Mouse (Mus musculus): Measurements from ENCODE around the gene Nme7. TPM values are rescaled to one million over a fixed set of nuclear protein-coding genes. Genes with fewer than 3 reads are reported as not detected.

Nme7 gene
- total RNA-seq, 2 experiments from 2014 or later: 23.3 to 23.8 TPM

DNA sequence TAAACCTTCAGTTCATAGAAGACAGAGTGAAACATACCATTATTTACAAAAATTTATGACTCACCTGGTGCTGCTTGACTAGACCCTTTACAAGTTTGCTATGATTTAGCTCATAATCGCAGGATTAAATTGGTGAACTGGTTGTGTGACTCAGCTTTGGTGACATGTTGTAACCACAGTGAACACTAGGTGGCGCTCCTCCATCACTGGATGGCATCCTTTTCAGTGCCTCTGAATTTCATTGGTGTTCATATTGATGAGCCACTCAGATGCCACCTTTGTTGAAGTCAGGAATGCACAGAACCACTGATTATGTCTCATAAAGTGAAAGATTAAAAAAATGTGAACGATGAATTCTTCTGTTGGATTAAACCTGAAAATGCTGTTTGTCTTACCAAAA, 12.8 kb downstream of the Nme7 start:
- intact Hi-C loops (cut with DNase I): loop anchor here (2.0 to 10.0 kb wide), 3 partner anchors 121 to 728 kb away; no protein-coding TSS in a partner anchor
- DNase-seq (ENCODE audit: low spot score in 2 of 2): peak; percentile 82 to 91

DNA sequence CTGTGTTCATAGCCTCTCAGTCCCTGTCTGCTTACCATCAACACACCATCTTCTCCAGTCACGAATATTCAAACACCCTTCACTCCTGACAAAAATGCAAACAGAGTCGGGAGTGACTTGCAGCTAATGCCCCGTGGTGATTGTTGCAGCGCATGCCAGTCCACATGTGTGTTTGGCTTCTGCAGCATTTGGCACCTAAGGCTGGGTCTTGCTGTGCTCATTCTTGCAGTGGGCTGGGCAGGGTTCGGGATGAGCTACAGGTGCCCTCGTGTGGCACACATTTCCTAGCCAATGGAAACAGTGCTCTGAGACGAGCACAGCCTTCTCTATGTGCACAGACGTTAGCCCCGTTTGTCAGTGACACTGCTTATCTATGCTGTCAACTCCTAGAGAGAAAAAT, 13.3 kb downstream of the Nme7 start:
- intact Hi-C loops (cut with DNase I): loop anchor here (2.0 to 10.0 kb wide), 3 partner anchors 120 to 728 kb away; no protein-coding TSS in a partner anchor

DNA sequence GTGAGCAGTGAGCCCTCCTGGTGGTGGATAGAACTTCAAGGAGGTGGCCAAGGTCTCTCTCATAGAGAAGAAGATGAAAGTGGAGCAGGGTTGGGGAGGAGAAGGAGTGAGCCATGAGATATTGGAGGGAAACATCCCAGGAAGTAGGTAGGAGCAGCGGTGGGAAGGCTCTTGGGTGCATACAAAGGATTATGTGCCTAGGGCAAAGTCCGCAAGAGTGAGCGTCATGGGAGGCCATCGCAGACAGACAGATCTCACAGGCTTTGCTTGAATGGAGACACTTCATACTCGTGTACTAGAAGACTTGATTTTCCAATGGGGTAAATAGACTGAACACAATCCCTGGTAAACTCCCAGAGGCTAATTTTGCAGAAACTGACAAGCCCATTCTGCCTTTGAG, 14.6 kb downstream of the Nme7 start:
- intact Hi-C loops (cut with DNase I): loop anchor here (2.0 to 10.0 kb wide), 3 partner anchors 119 to 802 kb away; no protein-coding TSS in a partner anchor
- no peak for DNase-seq (ENCODE audit: low spot score in 2 of 2)

More for the DNA sequence above, 13.3 kb downstream of the Nme7 start:
- no peak for DNase-seq (ENCODE audit: low spot score in 2 of 2)

DNA sequence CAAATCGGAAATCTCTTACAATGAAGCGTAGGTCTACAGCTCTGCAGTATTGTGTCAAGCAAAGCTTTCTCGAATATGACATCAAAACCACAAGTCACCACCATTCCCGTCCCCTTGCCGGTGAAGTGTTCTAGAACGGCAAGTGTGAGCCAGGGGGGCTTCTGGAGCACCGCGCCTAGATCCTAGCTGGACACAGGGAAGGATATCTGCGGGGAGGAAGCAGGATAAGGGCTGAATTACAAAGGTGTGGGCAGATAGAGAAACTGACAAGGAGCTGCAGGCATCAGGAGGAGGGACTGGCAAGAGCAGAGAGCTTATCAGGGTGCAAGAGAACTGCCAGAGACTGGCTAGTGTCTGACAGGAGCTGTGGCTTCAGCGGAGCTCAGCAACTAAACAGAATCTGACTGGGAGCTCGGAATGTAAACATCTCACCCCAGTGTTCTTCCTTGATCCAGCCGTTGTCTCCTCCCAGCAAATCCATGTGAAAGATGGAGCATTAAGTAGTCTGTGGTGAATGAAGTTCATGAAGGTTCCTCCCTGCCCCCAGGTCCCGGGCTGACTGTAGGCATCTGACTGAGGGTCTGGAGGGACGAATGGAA, 15.7 kb downstream of the Nme7 start:
- DNase-seq (ENCODE audit: low spot score in 2 of 2): no peak
- intact Hi-C loops (cut with DNase I): loop anchor here (2.0 to 10.0 kb wide), 3 partner anchors 118 to 801 kb away; no protein-coding TSS in a partner anchor

DNA sequence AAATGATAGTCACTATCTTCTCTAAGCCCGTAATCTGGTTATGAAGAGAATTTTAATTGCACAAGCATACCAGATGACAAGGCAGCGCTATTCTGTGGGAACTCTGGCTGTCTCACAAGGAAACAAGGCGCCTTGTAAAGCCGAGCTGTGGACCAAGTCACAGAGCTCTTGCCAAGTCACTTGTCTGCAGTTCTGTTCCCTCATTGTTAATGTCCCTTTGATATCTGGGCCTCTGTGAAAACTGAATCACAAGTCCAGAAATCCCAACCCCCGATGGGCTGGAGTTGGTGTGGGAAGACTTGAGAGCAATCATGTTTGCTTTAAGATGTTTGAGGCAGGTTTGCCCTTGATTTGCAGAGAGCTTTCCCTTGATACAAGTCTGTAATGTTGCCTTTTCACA, 16.8 kb downstream of the Nme7 start:
- intact Hi-C loops (cut with DNase I): no loop called here
- DNase-seq (ENCODE audit: low spot score in 2 of 2): peak; percentile 52 to 62

DNA sequence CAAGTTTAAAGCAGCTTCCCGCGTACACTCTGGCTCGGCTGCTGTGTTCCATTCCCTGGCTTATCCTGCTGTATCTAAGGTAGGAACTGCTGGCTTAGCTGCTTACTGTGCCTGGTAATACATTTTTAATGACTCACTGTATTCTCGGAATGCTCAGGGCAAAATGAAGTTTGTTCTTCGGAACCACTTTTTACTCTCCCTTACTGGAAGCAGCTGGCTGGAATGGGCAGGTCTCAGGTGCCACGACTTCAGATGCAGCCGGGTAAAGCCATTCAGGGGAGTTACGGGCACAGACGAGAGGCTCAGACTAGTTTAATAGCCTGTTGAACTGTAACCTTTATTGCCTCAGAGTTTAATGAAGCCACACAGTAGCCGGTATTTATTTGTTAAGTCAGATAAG, 17.5 kb downstream of the Nme7 start:
- intact Hi-C loops (cut with DNase I): no loop called here
- no peak for DNase-seq (ENCODE audit: low spot score in 2 of 2)

DNA sequence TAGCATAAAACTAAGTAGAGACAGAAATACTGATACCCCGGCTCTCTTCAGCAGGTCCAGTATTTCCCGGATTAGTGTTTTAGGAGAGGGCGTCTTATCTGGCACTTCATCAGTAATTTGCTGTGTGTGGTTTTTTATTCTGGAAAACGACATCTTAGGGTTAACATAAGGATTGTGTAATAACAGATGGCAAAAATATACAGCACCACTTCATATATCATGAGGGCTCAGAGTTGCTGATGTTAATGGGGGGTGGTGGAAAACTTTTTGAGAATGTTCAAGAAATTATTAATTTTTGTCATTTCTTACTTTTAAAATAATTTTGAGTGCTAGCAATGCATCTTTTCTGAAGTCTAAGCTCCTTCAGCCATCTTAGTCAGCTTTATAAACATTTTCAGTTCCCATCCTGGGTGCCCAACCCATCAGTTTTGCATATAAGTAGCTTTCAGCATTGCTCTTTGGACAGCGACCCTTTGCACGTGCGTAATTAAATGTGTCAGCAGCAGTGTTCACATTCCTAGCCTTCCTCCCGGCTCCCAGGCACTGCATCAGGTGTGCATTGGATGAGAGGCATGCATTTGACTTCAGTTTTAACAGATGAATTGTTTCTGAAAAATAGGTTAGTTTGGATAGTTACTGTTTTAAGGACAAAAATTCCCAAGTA, 19.2 kb downstream of the Nme7 start:
- intact Hi-C loops (cut with DNase I): no loop called here
- no peak for DNase-seq (ENCODE audit: low spot score in 2 of 2)

DNA sequence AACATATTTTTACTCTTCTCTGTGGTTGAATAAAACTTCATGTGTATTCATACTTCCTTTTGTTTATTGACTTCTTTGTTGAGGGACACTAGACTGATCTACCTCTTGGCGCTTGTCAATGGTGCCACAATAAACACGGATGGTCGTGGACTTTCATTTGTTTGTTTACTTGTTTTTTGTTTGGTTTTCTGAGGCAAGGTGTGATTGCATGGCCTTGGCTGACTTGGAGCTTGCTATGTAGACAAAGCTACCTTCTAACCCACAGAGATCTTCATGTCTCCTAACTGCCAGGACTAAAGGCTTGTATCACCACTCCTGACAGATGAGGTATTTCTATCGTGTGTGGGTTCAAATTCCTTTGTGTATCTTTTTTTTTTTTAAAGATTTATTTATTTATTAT, 20.3 kb downstream of the Nme7 start:
- intact Hi-C loops (cut with DNase I): no loop called here
- DNase-seq (ENCODE audit: low spot score in 2 of 2): no peak

DNA sequence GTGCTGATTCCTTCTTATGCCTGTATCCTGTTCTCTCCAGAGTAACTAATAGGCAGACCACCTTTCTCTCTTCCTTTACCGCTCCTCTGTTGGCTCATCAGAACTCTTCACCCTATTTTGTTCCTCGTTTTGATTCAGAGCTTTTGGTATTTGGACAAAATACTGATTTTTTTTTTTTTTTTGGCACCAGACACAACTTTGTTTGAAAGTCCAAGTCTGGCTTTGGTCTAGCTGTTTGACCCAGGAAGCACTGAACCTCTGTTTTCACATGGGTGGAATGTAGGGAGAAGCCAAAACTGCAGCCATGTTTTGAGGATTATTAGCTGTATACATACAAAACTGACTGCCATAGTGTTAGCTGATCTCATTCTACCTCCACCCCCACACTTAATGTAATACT, 21.0 kb downstream of the Nme7 start:
- intact Hi-C loops (cut with DNase I): no loop called here
- DNase-seq (ENCODE audit: low spot score in 2 of 2): no peak

DNA sequence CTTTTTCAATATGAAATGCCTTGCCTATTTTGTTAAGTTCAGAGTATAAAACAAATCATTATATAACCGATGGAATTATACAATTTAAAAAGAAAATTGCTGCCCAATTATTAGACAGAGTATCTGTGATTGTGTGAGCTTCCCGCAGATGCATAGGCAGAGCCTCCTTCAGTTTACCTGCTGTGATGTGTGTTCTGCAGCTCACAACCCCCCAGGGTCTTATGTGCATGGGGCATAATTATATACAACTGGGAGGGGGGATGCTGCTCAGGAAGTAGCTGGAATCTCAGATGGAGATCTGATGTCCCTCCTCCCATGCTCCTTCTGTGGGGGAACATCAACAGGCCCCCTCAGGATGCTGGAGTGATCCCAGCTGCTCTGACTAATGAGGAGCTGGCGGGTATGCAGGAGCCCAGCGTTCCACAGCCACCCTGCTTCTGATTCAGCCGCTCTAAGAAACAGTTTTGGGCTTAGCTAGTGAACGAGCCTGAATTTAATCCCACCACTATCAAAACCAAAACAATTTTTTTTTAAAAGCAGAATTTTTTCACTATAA, 22.8 kb downstream of the Nme7 start:
- peak; percentile 59 to 75 for DNase-seq (ENCODE audit: low spot score in 2 of 2)
- intact Hi-C loops (cut with DNase I): no loop called here

DNA sequence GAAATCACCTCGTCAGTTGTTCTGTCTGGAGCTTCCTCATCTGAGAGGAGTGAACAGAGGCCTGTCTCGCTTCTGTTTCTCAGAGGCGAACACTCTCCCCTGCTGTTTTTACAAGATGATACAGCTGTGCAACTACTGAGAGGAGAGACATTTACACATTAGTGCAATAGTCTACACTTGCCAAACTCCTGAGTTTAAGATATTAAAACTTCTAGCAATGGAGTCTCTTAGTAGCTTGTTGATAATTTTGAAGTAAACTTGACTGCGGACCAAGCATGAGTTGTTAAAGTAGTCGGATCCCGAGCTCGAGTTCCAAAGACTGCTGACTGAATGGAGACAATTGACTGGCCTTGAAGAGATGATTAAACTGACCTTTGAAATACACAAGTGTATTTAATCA, 23.8 kb downstream of the Nme7 start:
- DNase-seq (ENCODE audit: low spot score in 2 of 2): no peak
- intact Hi-C loops (cut with DNase I): no loop called here

DNA sequence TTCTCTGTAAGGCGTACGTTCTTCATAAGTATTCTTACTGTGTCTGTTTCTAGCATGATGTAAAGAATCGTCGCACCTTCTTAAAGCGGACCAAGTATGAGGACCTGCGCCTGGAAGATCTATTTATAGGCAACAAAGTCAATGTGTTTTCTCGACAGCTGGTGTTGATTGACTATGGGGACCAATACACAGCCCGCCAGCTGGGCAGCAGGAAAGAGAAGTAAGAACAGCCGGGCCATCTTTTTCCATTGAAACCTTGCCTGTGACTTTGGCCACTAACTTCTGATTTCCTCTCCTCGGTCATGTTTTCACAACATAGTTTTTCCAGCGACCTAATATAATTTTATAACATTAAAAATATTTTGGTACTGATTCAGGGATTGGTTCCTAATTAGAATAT, 28.6 kb downstream of the Nme7 start:
- intact Hi-C loops (cut with DNase I): no loop called here
- no peak for DNase-seq (ENCODE audit: low spot score in 2 of 2)

DNA sequence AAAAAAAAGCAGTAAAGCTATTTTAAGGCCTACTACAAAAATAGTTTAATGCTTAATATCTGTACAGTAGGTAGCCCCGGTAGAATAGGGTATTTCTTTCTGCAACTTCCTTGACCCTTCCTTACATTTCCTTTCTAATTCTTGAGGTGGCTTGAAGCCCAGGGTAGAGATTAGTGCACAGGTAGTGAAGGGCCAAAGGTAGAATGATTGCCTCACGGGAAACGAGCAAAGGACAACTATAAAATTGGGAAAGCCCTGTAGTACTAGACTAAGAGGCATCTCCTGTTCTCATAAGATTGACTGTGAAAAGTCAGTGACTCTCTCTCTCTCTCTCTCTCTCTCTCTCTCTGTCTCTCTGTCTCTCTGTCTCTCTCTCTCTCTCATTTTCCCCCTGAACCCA, 31.5 kb downstream of the Nme7 start:
- no peak for DNase-seq (ENCODE audit: low spot score in 2 of 2)
- intact Hi-C loops (cut with DNase I): no loop called here

DNA sequence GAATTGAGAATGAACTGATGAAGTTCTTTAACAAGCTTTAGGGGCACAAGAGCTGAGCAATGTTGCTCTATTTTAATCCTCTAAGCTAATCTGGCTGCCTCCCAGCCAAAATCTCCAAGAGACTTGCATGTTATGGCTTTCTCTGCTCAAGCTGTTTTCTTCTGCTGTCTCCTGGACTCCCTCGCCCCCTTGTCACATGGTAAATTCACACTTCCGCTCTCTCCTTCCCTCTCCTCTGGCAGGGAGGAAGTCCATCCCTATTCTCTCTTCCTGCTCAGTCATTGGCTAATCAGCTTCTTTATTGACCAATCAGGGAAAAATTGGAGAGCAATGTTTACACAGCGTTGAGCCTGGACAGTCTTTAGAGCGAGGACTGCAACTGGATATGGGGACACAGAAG, 31.9 kb downstream of the Nme7 start:
- DNase-seq (ENCODE audit: low spot score in 2 of 2): peak; percentile 47 to 69
- intact Hi-C loops (cut with DNase I): no loop called here

DNA sequence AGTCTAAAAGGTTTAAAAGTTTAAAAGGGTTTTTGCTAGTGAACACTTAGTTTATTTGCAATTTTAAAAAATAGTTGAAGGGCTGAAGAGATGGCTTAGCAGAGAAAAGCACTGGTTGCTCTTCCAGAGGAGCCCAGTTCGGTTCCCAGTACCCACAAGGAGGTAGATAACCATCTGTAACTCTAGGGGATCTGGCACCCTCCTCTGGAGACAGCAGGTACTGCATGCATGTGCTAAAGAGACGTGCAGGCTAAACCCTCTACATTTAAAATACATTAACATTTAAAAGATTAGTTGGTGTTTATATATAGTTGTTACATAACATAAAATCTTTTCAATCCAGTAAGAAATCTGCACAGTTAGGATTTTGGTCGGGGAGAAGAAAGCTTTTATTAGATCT, 38.2 kb downstream of the Nme7 start:
- no peak for DNase-seq (ENCODE audit: low spot score in 2 of 2)
- intact Hi-C loops (cut with DNase I): no loop called here

DNA sequence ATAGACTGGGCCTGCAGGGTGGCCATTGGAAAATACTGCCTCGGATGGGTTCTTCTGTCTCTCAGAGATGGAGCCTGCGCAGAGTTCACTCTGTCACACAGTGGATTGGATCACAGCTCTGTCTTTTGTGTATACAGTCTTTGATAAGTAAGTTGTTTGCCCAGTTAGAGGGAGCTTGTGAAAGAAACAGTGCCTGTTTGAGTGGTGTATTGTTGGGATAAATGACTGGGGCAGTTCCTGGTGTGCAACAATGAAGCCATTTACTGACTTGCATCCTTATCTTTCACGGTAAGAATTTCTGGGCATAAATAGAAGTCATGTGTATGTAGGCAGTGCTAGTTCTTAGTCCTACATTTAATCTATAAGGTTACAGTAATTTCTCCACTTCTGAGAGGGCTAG, 49.5 kb downstream of the Nme7 start:
- intact Hi-C loops (cut with DNase I): no loop called here
- no peak for DNase-seq (ENCODE audit: low spot score in 2 of 2)

DNA sequence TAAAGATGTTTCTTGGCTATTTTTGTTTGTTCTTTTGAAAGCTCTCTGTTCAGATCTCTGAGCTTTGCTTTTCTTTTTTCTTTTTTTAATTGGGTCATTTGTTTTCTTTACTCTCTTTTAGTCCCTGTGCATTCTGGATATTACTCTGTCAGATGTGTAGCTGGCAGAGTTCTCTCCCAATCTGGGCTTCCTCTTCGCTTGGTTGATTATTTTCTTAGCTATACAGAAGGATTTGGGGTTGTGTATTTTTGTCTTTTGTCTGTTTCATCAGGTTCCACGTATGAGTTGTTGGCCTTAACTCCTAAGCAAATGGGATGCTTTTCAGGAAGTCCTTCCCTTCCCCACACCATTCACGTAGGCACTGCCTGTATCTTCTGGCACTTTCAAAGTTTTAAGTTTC, 54.1 kb downstream of the Nme7 start:
- intact Hi-C loops (cut with DNase I): no loop called here
- DNase-seq (ENCODE audit: low spot score in 2 of 2): no peak

DNA sequence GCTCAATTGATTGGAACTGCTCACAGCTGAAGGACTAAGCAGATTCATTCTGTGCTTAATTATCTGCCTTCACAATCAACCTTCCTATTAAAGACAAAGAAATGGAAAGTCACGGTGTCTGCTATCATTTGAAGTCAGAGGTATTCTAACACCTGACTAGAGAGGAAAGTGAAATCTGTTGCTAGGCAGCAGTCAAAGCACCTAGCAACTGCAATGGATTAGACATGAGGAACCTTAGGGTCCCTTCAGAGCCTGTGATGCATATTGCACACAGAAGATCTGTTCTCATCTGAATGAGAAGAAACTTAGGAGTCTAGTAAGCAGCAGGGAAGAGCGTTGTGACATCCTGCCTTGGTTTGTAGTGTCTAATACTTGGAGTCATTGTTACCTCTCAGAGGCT, 58.1 kb downstream of the Nme7 start:
- intact Hi-C loops (cut with DNase I): no loop called here
- no peak for DNase-seq (ENCODE audit: low spot score in 2 of 2)

DNA sequence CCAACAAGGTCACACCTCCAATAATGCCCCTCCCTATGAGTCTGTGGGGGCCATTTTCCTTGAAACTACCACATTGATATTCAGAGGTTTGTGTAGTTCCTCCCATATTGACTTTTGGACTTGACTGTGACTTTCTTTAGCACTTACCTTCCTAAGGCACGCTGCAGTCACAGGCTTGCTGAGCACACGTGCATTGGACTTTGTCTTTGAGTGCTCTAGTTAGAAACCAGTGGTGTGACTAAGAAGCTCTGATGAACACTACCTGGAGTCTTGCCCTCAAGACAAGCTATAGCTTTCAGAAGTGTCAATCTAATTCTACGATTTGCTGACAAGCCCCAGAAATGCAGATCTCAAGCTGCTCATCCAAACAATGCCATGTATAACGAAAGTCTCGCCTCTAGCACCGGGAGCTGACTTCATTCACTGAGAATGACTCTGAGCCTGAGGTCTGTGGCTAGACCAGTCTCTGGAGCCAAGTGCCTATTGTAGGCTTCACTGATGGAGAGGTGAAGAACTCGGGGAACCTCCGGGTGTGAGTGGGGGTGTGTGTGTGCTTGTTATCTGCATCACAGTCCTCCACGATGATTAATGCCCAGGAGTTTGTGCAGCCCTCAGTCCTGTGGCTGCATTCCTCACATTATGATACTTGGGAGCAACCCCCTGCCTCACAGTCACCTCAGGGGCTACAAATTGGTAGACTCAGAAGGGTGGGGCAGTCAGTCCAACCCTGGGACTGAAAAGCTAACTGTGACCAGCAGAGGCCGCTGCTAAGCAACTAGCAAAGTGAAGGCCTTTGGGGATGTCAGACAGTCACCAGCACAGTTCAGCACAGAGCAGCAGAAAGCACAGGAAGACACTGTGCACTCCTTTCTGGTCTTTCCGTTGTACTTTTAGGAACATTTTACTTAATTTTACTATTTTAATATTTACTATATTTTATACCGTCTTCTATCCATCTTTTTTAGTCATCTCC, 62.5 kb downstream of the Nme7 start:
- intact Hi-C loops (cut with DNase I): loop anchor here (5.0 kb wide), 2 partner anchors 61 to 536 kb away; no protein-coding TSS in a partner anchor

DNA sequence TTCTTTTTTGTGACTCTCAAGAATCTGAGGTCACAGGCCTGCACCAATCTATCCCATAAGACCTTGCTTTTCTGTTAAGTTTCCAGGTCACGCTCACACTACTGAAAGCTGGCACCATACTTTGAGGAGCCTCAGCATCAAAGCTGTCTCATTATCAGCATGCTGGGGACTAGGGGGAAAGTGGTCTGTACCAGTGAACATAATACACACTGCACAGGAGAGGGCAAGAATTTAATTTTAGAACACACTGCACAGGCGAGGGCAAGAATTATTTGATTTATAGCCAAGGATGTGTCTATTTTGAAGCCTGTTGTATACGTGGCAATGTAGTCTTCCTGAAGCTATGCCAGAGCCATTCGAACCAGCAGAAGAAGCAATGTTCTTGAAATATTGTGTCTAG, 64.2 kb downstream of the Nme7 start:
- DNase-seq (ENCODE audit: low spot score in 2 of 2): no peak
- intact Hi-C loops (cut with DNase I): loop anchor here (5.0 kb wide), 2 partner anchors 59 to 534 kb away; no protein-coding TSS in a partner anchor

More for the DNA sequence above, 62.5 kb downstream of the Nme7 start:
- peak; percentile 71 to 80 for DNase-seq (ENCODE audit: low spot score in 2 of 2)

Data from left cerebral cortex, postnatal 14 days (tissue).